Mouse (Mus musculus) C2C12 (cell line): ENCODE measurements around the gene Fbxo10. TPM values are rescaled to one million over a fixed set of nuclear protein-coding genes. Genes with fewer than 3 reads are reported as not detected.

Source experiments
- H3K27me3 ChIP-seq: one replicate; pipeline ENCODE4 v1.6.1; 2011; ENCODE audit not compliant: control insufficient read depth, insufficient read depth, insufficient read length
- H3K36me3 ChIP-seq: one replicate; pipeline ENCODE4 v1.6.1; 2011; ENCODE audit not compliant: control insufficient read depth, insufficient read depth
- H3K4me3 ChIP-seq: one replicate; pipeline ENCODE4 v1.5.1; 2011; ENCODE audit warnings: mild to moderate bottlenecking, control low read depth; ENCODE audit not compliant: poor library complexity, insufficient read depth, severe bottlenecking
- H3K79me2 ChIP-seq: one replicate; pipeline ENCODE4 v1.6.1; 2011; ENCODE audit not compliant: control insufficient read depth, insufficient read depth
- H3K79me3 ChIP-seq: one replicate; pipeline ENCODE4 v1.6.1; 2011; ENCODE audit warnings: low read depth, control low read depth
- H3ac ChIP-seq: one replicate; pipeline ENCODE3; 2011; ENCODE audit warnings: low read depth; ENCODE audit not compliant: control insufficient read depth, insufficient read length
- CEBPB ChIP-seq: IDR thresholded peaks from one replicate; pipeline ENCODE4 v1.6.1; 2011; ENCODE audit warnings: low read depth, mild to moderate bottlenecking, control low read depth, moderate library complexity
- CTCF ChIP-seq: IDR thresholded peaks from one replicate; pipeline ENCODE4 v1.5.1; 2011; ENCODE audit not compliant: control insufficient read depth, insufficient read depth, insufficient read length
- FOSL1 ChIP-seq: IDR thresholded peaks from one replicate; pipeline ENCODE4 v1.8.0; 2011; ENCODE audit warnings: mild to moderate bottlenecking, low read length; ENCODE audit not compliant: poor library complexity, insufficient read depth, severe bottlenecking
- MAX ChIP-seq: IDR thresholded peaks from one replicate; pipeline ENCODE4 v1.6.1; 2011; ENCODE audit warnings: mild to moderate bottlenecking, control low read depth
- MYOD1 ChIP-seq: IDR thresholded peaks from one replicate; pipeline ENCODE4 v1.6.1; 2011; ENCODE audit warnings: low read depth; ENCODE audit not compliant: control insufficient read depth, insufficient read length
- MYOG ChIP-seq: IDR thresholded peaks from one replicate; pipeline ENCODE4 v1.6.1; 2011; ENCODE audit not compliant: control insufficient read depth, insufficient read length; ENCODE audit errors: extremely low read depth
- USF1 ChIP-seq: IDR thresholded peaks from one replicate; pipeline ENCODE4 v1.6.1; 2011; ENCODE audit warnings: low read depth, mild to moderate bottlenecking, control low read depth, moderate library complexity
- long read RNA-seq, 2 experiments: library from polyadenylated mRNA; unstranded; transcript quantifications; one replicate each; pipeline ENCODE4 v2.0.0; 2019 to 2020
- polyA plus RNA-seq: library from polyadenylated mRNA; unstranded; fragments of >200 nt; fragmentation: generic; extraction: Trizol; gene quantifications from one replicate; pipeline ENCODE4 v1.2.1, GENCODE M21; 2012; ENCODE audit warnings: missing spikeins

The Fbxo10 gene
- 9.7 TPM for polyA plus RNA-seq
- long read RNA-seq, experiment 1, full-length matches to known transcripts: 3 of 4 reads
- long read RNA-seq, experiment 1, partial matches to known transcripts: 1 of 4 reads
- long read RNA-seq, experiment 1, other reads (novel, unspliced or antisense): 0 of 4 reads
- long read RNA-seq, experiment 2, full-length matches to known transcripts: 26 of 36 reads
- long read RNA-seq, experiment 2, partial matches to known transcripts: 4 of 36 reads
- long read RNA-seq, experiment 2, other reads (novel, unspliced or antisense): 6 of 36 reads

GRCm38 (mm10) chr4:45084021-45084894, at the start of gene Fbxo10:
Gene Fbxo10, minus strand, starts transcription at chr4:45084604.
- Histone ChIP-seq H3K79me2 (no peaks in the 10 kb centered on the region), H3ac (peak within 1 kb of the TSS; percentile 53), H3K36me3 (no peaks in the 10 kb centered on the region), H3K79me3 (peaks cover 2% of the 10 kb centered on the region), H3K4me3 (peak within 1 kb of the TSS; percentile 46), H3K27me3 (no peaks in the 10 kb centered on the region)
- TF ChIP-seq FOSL1 (no peak), USF1 (peak; percentile 89), MYOD1 (no peak)

GRCm38 (mm10) chr4:45131021-45131420, 46.6 kb upstream of the Fbxo10 start:
- TF ChIP-seq FOSL1 (no peak), MYOD1 (no peak), USF1 (no peak), CEBPB (no peak), CTCF (no peak), MYOG (no peak), MAX (no peak)
- H3K79me3 ChIP-seq: no peaks in the 10 kb centered on the region

GRCm38 (mm10) chr4:45121311-45121710, 36.9 kb upstream of the Fbxo10 start:
- TF ChIP-seq CEBPB (no peak), CTCF (no peak), MYOD1 (no peak), FOSL1 (no peak), MAX (no peak), MYOG (no peak), USF1 (no peak)
- Histone ChIP-seq H3K4me3 (no peak overlapping the region), H3ac (no peak overlapping the region), H3K36me3 (no peaks in the 10 kb centered on the region), H3K79me2 (no peaks in the 10 kb centered on the region), H3K79me3 (no peaks in the 10 kb centered on the region), H3K27me3 (no peaks in the 10 kb centered on the region)

More at GRCm38 (mm10) chr4:45131021-45131420, 46.6 kb upstream of the Fbxo10 start:
- H3K79me2 ChIP-seq: no peaks in the 10 kb centered on the region
- no peak overlapping the region for H3K4me3 ChIP-seq
- H3K27me3 ChIP-seq: no peaks in the 10 kb centered on the region
- H3K36me3 ChIP-seq: no peaks in the 10 kb centered on the region
- no peak overlapping the region for H3ac ChIP-seq

- no peak overlapping the region for H3ac ChIP-seq
- peaks cover 32% of the 10 kb centered on the region for H3K36me3 ChIP-seq
- no peaks in the 10 kb centered on the region for H3K27me3 ChIP-seq
- no peak overlapping the region for H3K4me3 ChIP-seq
- H3K79me3 ChIP-seq: peaks cover 36% of the 10 kb centered on the region
- peaks cover 44% of the 10 kb centered on the region for H3K79me2 ChIP-seq
- TF ChIP-seq FOSL1 (no peak), CTCF (no peak), MYOD1 (no peak), USF1 (no peak), CEBPB (no peak), MAX (no peak), MYOG (no peak)
These were observed 24.2 kb upstream of the Fbxo10 start for GRCm38 (mm10) chr4:45108456-45109110.

GRCm38 (mm10) chr4:45107601-45108277, 23.3 kb upstream of the Fbxo10 start, which contains the start of gene Tomm5:
Gene Tomm5, minus strand, starts transcription at chr4:45108114.
- TF ChIP-seq FOSL1 (no peak), MAX (peak; percentile 86), USF1 (no peak), CEBPB (no peak), MYOD1 (no peak), CTCF (peak; percentile 32), MYOG (no peak)
- Histone ChIP-seq H3K4me3 (peak within 1 kb of the TSS; percentile 95), H3K36me3 (peaks cover 40% of the 10 kb centered on the region), H3K79me2 (peaks cover 48% of the 10 kb centered on the region), H3ac (peak within 1 kb of the TSS; percentile 100), H3K27me3 (no peaks in the 10 kb centered on the region), H3K79me3 (peaks cover 36% of the 10 kb centered on the region)
